Mouse (Mus musculus) neural tube, embryonic 12.5 days (tissue): ENCODE measurements around the gene Neurl4. TPM values are rescaled to one million over a fixed set of nuclear protein-coding genes. Genes with fewer than 3 reads are reported as not detected.

Source experiments
- ATAC-seq: fragments of 200-750 bp; cut with Nextera tagmentation; 2 replicates; pipeline ENCODE4 v1.8.0; 2017; ENCODE audit warnings: low read depth, mild to moderate bottlenecking, moderate TSS enrichment, moderate library complexity; ENCODE audit not compliant: low FRiP score
- H3K27ac ChIP-seq: fragments of 300-500 bp; sonication (generic); 2 replicates; pipeline ENCODE4 v1.5.1; 2016
- H3K27me3 ChIP-seq: fragments of 300-500 bp; sonication (generic); replicated peaks from 2 replicates; pipeline ENCODE4 v1.6.1; 2016; ENCODE audit warnings: mild to moderate bottlenecking
- H3K36me3 ChIP-seq: fragments of 300-500 bp; sonication (generic); 2 replicates; pipeline ENCODE4 v1.6.1; 2016; ENCODE audit warnings: mild to moderate bottlenecking
- H3K4me1 ChIP-seq: fragments of 300-500 bp; sonication (generic); 2 replicates; pipeline ENCODE4 v1.6.1; 2016
- H3K4me2 ChIP-seq: fragments of 300-500 bp; sonication (generic); replicated peaks from 2 replicates; pipeline ENCODE4 v1.6.1; 2016; ENCODE audit warnings: mild to moderate bottlenecking
- H3K4me3 ChIP-seq: fragments of 300-500 bp; sonication (generic); 2 replicates; pipeline ENCODE4 v1.5.1; 2016
- H3K9ac ChIP-seq: fragments of 300-500 bp; sonication (generic); 2 replicates; pipeline ENCODE4 v1.6.1; 2016; ENCODE audit warnings: mild to moderate bottlenecking
- H3K9me3 ChIP-seq: fragments of 300-500 bp; sonication (generic); 2 replicates; pipeline ENCODE4 v1.6.1; 2016; ENCODE audit warnings: mild to moderate bottlenecking
- WGBS: fragments of 180-500 bp; shearing (Covaris S2); methylation state at CpG from one replicate; pipeline ENCODE4 v1.1.7; 2016; 5-methylcytosine and 5-hydroxymethylcytosine counted together
- polyA plus RNA-seq: library from polyadenylated mRNA; unstranded; fragments of >200 nt; fragmentation: Nextera tagmentation; extraction: Ambion mirVana; gene quantifications from 2 replicates; pipeline ENCODE4 v1.2.1, GENCODE M21; 2016

Neurl4 gene
- polyA plus RNA-seq, 1 experiment from 2014 or later, result 19.8 TPM

- Histone ChIP-seq H3K4me3 (no peak overlapping the region), H3K36me3 (no peaks in the 10 kb centered on the region), H3K4me1 (peaks cover 5% of the 10 kb centered on the region), H3K4me2 (no peak overlapping the region), H3K27ac (no peak overlapping the region), H3K9me3 (no peaks in the 10 kb centered on the region), H3K27me3 (no peaks in the 10 kb centered on the region), H3K9ac (no peak overlapping the region)
- ATAC-seq, result no peak
- 85% methylated on average over 4 of the region's 4 CpGs for WGBS
Measured at GRCm38 (mm10) chr11:69872451-69872850, 28.4 kb upstream of the Neurl4 start.

- ATAC-seq, result no peak
- 74% methylated on average over 7 of the region's 7 CpGs for WGBS
- Histone ChIP-seq H3K36me3 (no peaks in the 10 kb centered on the region), H3K27me3 (peaks cover 7% of the 10 kb centered on the region; the same call in 1 of the 2 replicates), H3K4me3 (no peak overlapping the region), H3K4me1 (peaks cover 30% of the 10 kb centered on the region), H3K27ac (no peak overlapping the region), H3K9ac (no peak overlapping the region), H3K4me2 (no peak overlapping the region), H3K9me3 (no peaks in the 10 kb centered on the region)
Measured at GRCm38 (mm10) chr11:69876186-69876585, 24.7 kb upstream of the Neurl4 start.

- 0 out of 2 replicates have a peak overlapping the region, but pooled peaks have one; percentile 26 for H3K9ac ChIP-seq
- peaks cover 36% of the 10 kb centered on the region for H3K4me1 ChIP-seq
- H3K4me3 ChIP-seq, result no peak overlapping the region
Measured at GRCm38 (mm10) chr11:69876867-69877266, 24.0 kb upstream of the Neurl4 start.

GRCm38 (mm10) chr11:69877878-69878277, 23.0 kb upstream of the Neurl4 start, which contains the start of gene Tmem95:
Tmem95 (minus strand) TSS chr11:69878018.
- no peaks in the 10 kb centered on the region for H3K9me3 ChIP-seq
- no peak within 1 kb of the TSS for H3K4me3 ChIP-seq
- H3K9ac ChIP-seq, result 0 out of 2 replicates have a peak within 1 kb of the TSS, but pooled peaks have one; percentile 26
- H3K4me1 ChIP-seq, result peaks cover 36% of the 10 kb centered on the region
- peak within 1 kb of the TSS; percentile 84 for H3K4me2 ChIP-seq
- no peak within 1 kb of the TSS for H3K27ac ChIP-seq
- ATAC-seq, result no peak
- H3K36me3 ChIP-seq, result no peaks in the 10 kb centered on the region
- WGBS, result 94% methylated on average over 11 of the region's 11 CpGs
- peaks cover 13% of the 10 kb centered on the region; the same call in 1 of the 2 replicates for H3K27me3 ChIP-seq

More at GRCm38 (mm10) chr11:69876867-69877266, 24.0 kb upstream of the Neurl4 start:
- Histone ChIP-seq H3K27me3 (peaks cover 7% of the 10 kb centered on the region; the same call in 1 of the 2 replicates), H3K9me3 (no peaks in the 10 kb centered on the region), H3K4me2 (peak overlapping the region; percentile 46), H3K27ac (no peak overlapping the region), H3K36me3 (no peaks in the 10 kb centered on the region)
- 0 out of 2 replicates have a peak, but pooled peaks have one; percentile 29 for ATAC-seq
- 1% methylated on average over 12 of the region's 12 CpGs for WGBS

GRCm38 (mm10) chr11:69878399-69878798, 22.5 kb upstream of the Neurl4 start:
- Histone ChIP-seq H3K27me3 (peaks cover 13% of the 10 kb centered on the region; the same call in 1 of the 2 replicates), H3K9me3 (no peaks in the 10 kb centered on the region), H3K27ac (no peak overlapping the region), H3K9ac (no peak overlapping the region), H3K36me3 (no peaks in the 10 kb centered on the region), H3K4me3 (no peak overlapping the region), H3K4me2 (0 out of 2 replicates have a peak overlapping the region, but pooled peaks have one; percentile 84), H3K4me1 (peaks cover 36% of the 10 kb centered on the region)
- WGBS, result 77% methylated on average over 3 of the region's 3 CpGs
- no peak for ATAC-seq

- Histone ChIP-seq H3K4me3 (no peak overlapping the region), H3K4me2 (0 out of 2 replicates have a peak overlapping the region, but pooled peaks have one; percentile 84), H3K27me3 (peaks cover 13% of the 10 kb centered on the region; the same call in 1 of the 2 replicates), H3K27ac (no peak overlapping the region), H3K4me1 (peaks cover 36% of the 10 kb centered on the region), H3K9ac (no peak overlapping the region), H3K9me3 (no peaks in the 10 kb centered on the region), H3K36me3 (no peaks in the 10 kb centered on the region)
- WGBS, result 91% methylated on average over 6 of the region's 6 CpGs
- ATAC-seq, result no peak
Measured at GRCm38 (mm10) chr11:69878952-69879351, 21.9 kb upstream of the Neurl4 start.

GRCm38 (mm10) chr11:69879711-69880110, 21.2 kb upstream of the Neurl4 start:
- 64% methylated on average over 15 of the region's 15 CpGs for WGBS
- Histone ChIP-seq H3K9me3 (no peaks in the 10 kb centered on the region), H3K4me2 (peak overlapping the region; percentile 84), H3K4me1 (peaks cover 36% of the 10 kb centered on the region), H3K36me3 (no peaks in the 10 kb centered on the region), H3K27me3 (peaks cover 13% of the 10 kb centered on the region; the same call in 1 of the 2 replicates), H3K27ac (no peak overlapping the region), H3K4me3 (no peak overlapping the region), H3K9ac (no peak overlapping the region)
- no peak for ATAC-seq

- Histone ChIP-seq H3K27me3 (peaks cover 13% of the 10 kb centered on the region; the same call in 1 of the 2 replicates), H3K4me2 (peak overlapping the region; percentile 84), H3K27ac (0 out of 2 replicates have a peak overlapping the region, but pooled peaks have one; percentile 26), H3K9me3 (no peaks in the 10 kb centered on the region), H3K9ac (peak overlapping the region; percentile 54), H3K36me3 (no peaks in the 10 kb centered on the region), H3K4me3 (peak overlapping the region; percentile 46), H3K4me1 (peaks cover 36% of the 10 kb centered on the region)
- peak; percentile 37; the same call in 1 of the 2 replicates for ATAC-seq
- WGBS, result under 1% methylated on average over 18 of the region's 18 CpGs
Measured at GRCm38 (mm10) chr11:69880506-69880852, 20.4 kb upstream of the Neurl4 start.

GRCm38 (mm10) chr11:69880853-69881603, 19.8 kb upstream of the Neurl4 start, which contains the start of gene Kctd11:
Kctd11 (minus strand) TSS chr11:69881406.
- H3K4me3 ChIP-seq, result peak within 1 kb of the TSS; percentile 46
- no peaks in the 10 kb centered on the region for H3K36me3 ChIP-seq
- WGBS, result under 1% methylated on average over 46 of the region's 46 CpGs
- peak; percentile 77 for ATAC-seq
- H3K9me3 ChIP-seq, result no peaks in the 10 kb centered on the region
- H3K27ac ChIP-seq, result peak within 1 kb of the TSS; percentile 26; the same call in 1 of the 2 replicates
- H3K4me2 ChIP-seq, result peak within 1 kb of the TSS; percentile 84
- H3K4me1 ChIP-seq, result peaks cover 36% of the 10 kb centered on the region
- peaks cover 13% of the 10 kb centered on the region; the same call in 1 of the 2 replicates for H3K27me3 ChIP-seq
- H3K9ac ChIP-seq, result peak within 1 kb of the TSS; percentile 54

- no peaks in the 10 kb centered on the region for H3K36me3 ChIP-seq
- H3K9ac ChIP-seq, result no peak overlapping the region
- H3K4me1 ChIP-seq, result peaks cover 35% of the 10 kb centered on the region
- H3K4me3 ChIP-seq, result peak overlapping the region; percentile 46
- 64% methylated on average over 21 of the region's 21 CpGs for WGBS
- 0 out of 2 replicates have a peak, but pooled peaks have one; percentile 13 for ATAC-seq
- no peak overlapping the region for H3K27ac ChIP-seq
- peaks cover 13% of the 10 kb centered on the region; the same call in 1 of the 2 replicates for H3K27me3 ChIP-seq
- H3K4me2 ChIP-seq, result peak overlapping the region; percentile 84
- no peaks in the 10 kb centered on the region for H3K9me3 ChIP-seq
Measured at GRCm38 (mm10) chr11:69881787-69882670, 18.8 kb upstream of the Neurl4 start.

- H3K4me2 ChIP-seq, result no peak overlapping the region
- ATAC-seq, result no peak
- WGBS, result 61% methylated on average over 4 of the region's 4 CpGs
- H3K9me3 ChIP-seq, result no peaks in the 10 kb centered on the region
- no peak overlapping the region for H3K9ac ChIP-seq
- H3K36me3 ChIP-seq, result no peaks in the 10 kb centered on the region
- no peak overlapping the region for H3K4me3 ChIP-seq
- no peak overlapping the region for H3K27ac ChIP-seq
- H3K27me3 ChIP-seq, result peaks cover 13% of the 10 kb centered on the region; the same call in 1 of the 2 replicates
- peaks cover 31% of the 10 kb centered on the region for H3K4me1 ChIP-seq
Measured at GRCm38 (mm10) chr11:69883066-69883465, 17.8 kb upstream of the Neurl4 start.
